Mouse (Mus musculus) lung, postnatal 0 days (tissue): ENCODE measurements around the gene Mtg2.

Experiments used
- CTCF ChIP-seq: IDR thresholded peaks from 2 replicates; pipeline ENCODE4 v1.5.1; 2016; ENCODE audit warnings: antibody characterized with exemption, mild to moderate bottlenecking
- EP300 ChIP-seq: IDR thresholded peaks from 2 replicates; pipeline ENCODE4 v1.6.1; 2016; ENCODE audit warnings: antibody characterized with exemption, mild to moderate bottlenecking, control low read depth

- TF ChIP-seq CTCF (no peak), EP300 (no peak)
Observed at GRCm38 (mm10) chr2:180024401-180025098, 45.8 kb upstream of the Mtg2 start, which contains the start of gene Lsm14b.
